Mouse (Mus musculus): ENCODE results near the gene 4930519G04Rik. TPM values are rescaled to one million over a fixed set of nuclear protein-coding genes. Genes with fewer than 3 reads are reported as not detected.
"Not testable (repeated sequence)": the region's sequence is repeated elsewhere in the genome, so short reads cannot be mapped to it uniquely, and the experiment has no call there.

4930519G04Rik gene
- polyA plus RNA-seq, 1 experiment from 2014 or later = not detected

GRCm38 (mm10) chr5:114914855-114915254 lies 61.4 kb downstream of the 4930519G04Rik start:
- ATAC-seq (ENCODE audit: low read depth) = no peak
- Histone ChIP-seq H3K9ac (no peak overlapping the region), H3K36me3 (no peaks in the 10 kb centered on the region), H3K4me3 (replicated peaks) (no peak overlapping the region), H3K9me3 (replicated peaks) (no peaks in the 10 kb centered on the region), H3K27me3 (no peaks in the 10 kb centered on the region), H3K27ac (no peak overlapping the region), H3K4me1 (replicated peaks) (no peaks in the 10 kb centered on the region), H3K4me2 (no peak overlapping the region)
- WGBS (ENCODE audit: insufficient replicate concordance) = 58% methylated on average over 8 of the region's 8 CpGs
- no peak for DNase-seq

GRCm38 (mm10) chr5:114915854-114916253 lies 62.4 kb downstream of the 4930519G04Rik start:
- Histone ChIP-seq H3K9me3 (replicated peaks) (no peaks in the 10 kb centered on the region), H3K4me3 (replicated peaks) (no peak overlapping the region), H3K9ac (no peak overlapping the region), H3K27ac (no peak overlapping the region), H3K4me2 (no peak overlapping the region), H3K4me1 (replicated peaks) (no peaks in the 10 kb centered on the region), H3K27me3 (no peaks in the 10 kb centered on the region), H3K36me3 (no peaks in the 10 kb centered on the region)
- DNase-seq = no peak
- 59% methylated on average over 5 of the region's 5 CpGs for WGBS (ENCODE audit: insufficient replicate concordance)
- ATAC-seq (ENCODE audit: low read depth) = no peak

- Histone ChIP-seq H3K4me1 (replicated peaks) (peaks cover 4% of the 10 kb centered on the region), H3K9ac (no peak overlapping the region), H3K9me3 (replicated peaks) (no peaks in the 10 kb centered on the region), H3K36me3 (no peaks in the 10 kb centered on the region), H3K27me3 (no peaks in the 10 kb centered on the region), H3K4me3 (replicated peaks) (no peak overlapping the region), H3K4me2 (no peak overlapping the region), H3K27ac (no peak overlapping the region)
- 48% methylated on average over 4 of the region's 4 CpGs for WGBS (ENCODE audit: insufficient replicate concordance)
- DNase-seq (no peak), ATAC-seq (ENCODE audit: low read depth) (no peak)
These were observed 63.3 kb downstream of the 4930519G04Rik start for GRCm38 (mm10) chr5:114916777-114917176.

GRCm38 (mm10) chr5:114917357-114917756 lies 63.9 kb downstream of the 4930519G04Rik start:
- ATAC-seq (ENCODE audit: low read depth); H3K4me3 ChIP-seq (replicated peaks); H3K9ac ChIP-seq; H3K27ac ChIP-seq; H3K4me1 ChIP-seq (replicated peaks); H3K27me3 ChIP-seq; H3K9me3 ChIP-seq (replicated peaks); DNase-seq; H3K4me2 ChIP-seq; H3K36me3 ChIP-seq: not testable (repeated sequence)
- 82% methylated on average over 5 of the region's 5 CpGs for WGBS (ENCODE audit: insufficient replicate concordance)

- no peak overlapping the region for H3K9ac ChIP-seq
- peaks cover 19% of the 10 kb centered on the region for H3K4me1 ChIP-seq (replicated peaks)
- H3K36me3 ChIP-seq = no peaks in the 10 kb centered on the region
- peak; percentile 15 for DNase-seq
- peak overlapping the region; percentile 6; the same call in 1 of the 2 replicates for H3K27ac ChIP-seq
- ATAC-seq (ENCODE audit: low read depth) = peak; percentile 46
- no peaks in the 10 kb centered on the region for H3K9me3 ChIP-seq (replicated peaks)
- H3K4me3 ChIP-seq (replicated peaks) = no peak overlapping the region
- no peaks in the 10 kb centered on the region for H3K27me3 ChIP-seq
- H3K4me2 ChIP-seq = peak overlapping the region; percentile 35
- 34% methylated on average over 19 of the region's 19 CpGs for WGBS (ENCODE audit: insufficient replicate concordance)
These were observed 68.3 kb downstream of the 4930519G04Rik start for GRCm38 (mm10) chr5:114921551-114922365.

GRCm38 (mm10) chr5:114922366-114922731 lies 68.9 kb downstream of the 4930519G04Rik start:
- Histone ChIP-seq H3K4me1 (replicated peaks) (peaks cover 19% of the 10 kb centered on the region), H3K9me3 (replicated peaks) (no peaks in the 10 kb centered on the region), H3K27me3 (no peaks in the 10 kb centered on the region), H3K4me2 (peak overlapping the region; percentile 35), H3K36me3 (no peaks in the 10 kb centered on the region), H3K4me3 (replicated peaks) (no peak overlapping the region), H3K27ac (no peak overlapping the region), H3K9ac (no peak overlapping the region)
- DNase-seq (no peak), ATAC-seq (ENCODE audit: low read depth) (no peak)
- WGBS (ENCODE audit: insufficient replicate concordance) = 44% methylated on average over 10 of the region's 10 CpGs

GRCm38 (mm10) chr5:114922998-114923473 lies 69.6 kb downstream of the 4930519G04Rik start, which contains the start of gene Oasl1:
TSS of gene Oasl1 (plus strand) at chr5:114923240.
- H3K4me3 ChIP-seq (replicated peaks) = peak within 1 kb of the TSS; percentile 28
- no peaks in the 10 kb centered on the region for H3K36me3 ChIP-seq
- 0 out of 2 replicates have a peak within 1 kb of the TSS, but pooled peaks have one; percentile 5 for H3K9ac ChIP-seq
- no peak within 1 kb of the TSS for H3K27ac ChIP-seq
- 46% methylated on average over 15 of the region's 15 CpGs for WGBS (ENCODE audit: insufficient replicate concordance)
- H3K27me3 ChIP-seq = no peaks in the 10 kb centered on the region
- H3K9me3 ChIP-seq (replicated peaks) = no peaks in the 10 kb centered on the region
- ATAC-seq (ENCODE audit: low read depth) (0 out of 2 replicates have a peak, but pooled peaks have one; percentile 24), DNase-seq (no peak)
- peaks cover 19% of the 10 kb centered on the region for H3K4me1 ChIP-seq (replicated peaks)
- H3K4me2 ChIP-seq = peak within 1 kb of the TSS; percentile 37

GRCm38 (mm10) chr5:114926153-114926684 lies 72.8 kb downstream of the 4930519G04Rik start:
- Histone ChIP-seq H3K27ac (no peak overlapping the region), H3K4me3 (replicated peaks) (no peak overlapping the region), H3K9me3 (replicated peaks) (no peaks in the 10 kb centered on the region), H3K4me1 (replicated peaks) (peaks cover 19% of the 10 kb centered on the region), H3K27me3 (no peaks in the 10 kb centered on the region), H3K4me2 (no peak overlapping the region), H3K36me3 (no peaks in the 10 kb centered on the region), H3K9ac (no peak overlapping the region)
- 62% methylated on average over 1 of the region's 1 CpGs for WGBS (ENCODE audit: insufficient replicate concordance)
- ATAC-seq (ENCODE audit: low read depth) (no peak), DNase-seq (no peak)

- Histone ChIP-seq H3K27me3 (no peaks in the 10 kb centered on the region), H3K4me2 (no peak overlapping the region), H3K4me3 (replicated peaks) (no peak overlapping the region), H3K4me1 (replicated peaks) (peaks cover 15% of the 10 kb centered on the region), H3K9me3 (replicated peaks) (no peaks in the 10 kb centered on the region), H3K36me3 (no peaks in the 10 kb centered on the region), H3K9ac (no peak overlapping the region), H3K27ac (no peak overlapping the region)
- 73% methylated on average over 9 of the region's 9 CpGs for WGBS (ENCODE audit: insufficient replicate concordance)
- DNase-seq (no peak), ATAC-seq (ENCODE audit: low read depth) (no peak)
These were observed 73.3 kb downstream of the 4930519G04Rik start for GRCm38 (mm10) chr5:114926753-114927152.

- Histone ChIP-seq H3K27me3 (no peaks in the 10 kb centered on the region), H3K4me1 (replicated peaks) (no peaks in the 10 kb centered on the region), H3K9ac (no peak overlapping the region), H3K9me3 (replicated peaks) (no peaks in the 10 kb centered on the region), H3K4me2 (no peak overlapping the region), H3K4me3 (replicated peaks) (no peak overlapping the region), H3K27ac (no peak overlapping the region), H3K36me3 (no peaks in the 10 kb centered on the region)
- WGBS (ENCODE audit: insufficient replicate concordance) = 46% methylated on average over 5 of the region's 5 CpGs
- DNase-seq (no peak), ATAC-seq (ENCODE audit: low read depth) (no peak)
These were observed 78.2 kb downstream of the 4930519G04Rik start for GRCm38 (mm10) chr5:114931626-114932025.

GRCm38 (mm10) chr5:114933206-114933605 lies 79.7 kb downstream of the 4930519G04Rik start:
- ATAC-seq (ENCODE audit: low read depth) = no peak
- Histone ChIP-seq H3K9me3 (replicated peaks) (no peaks in the 10 kb centered on the region), H3K4me2 (no peak overlapping the region), H3K36me3 (no peaks in the 10 kb centered on the region), H3K27ac (no peak overlapping the region), H3K4me3 (replicated peaks) (no peak overlapping the region), H3K27me3 (no peaks in the 10 kb centered on the region), H3K9ac (no peak overlapping the region), H3K4me1 (replicated peaks) (no peaks in the 10 kb centered on the region)
- 64% methylated on average over 8 of the region's 8 CpGs for WGBS (ENCODE audit: insufficient replicate concordance)
- no peak for DNase-seq
